Mouse (Mus musculus): ENCODE data around the gene Klhl23. TPM values are rescaled to one million over a fixed set of nuclear protein-coding genes. Genes with fewer than 3 reads are reported as not detected.

The Klhl23 gene
- polyA plus RNA-seq, 1 experiment from 2014 or later: 13.0 TPM

DNA sequence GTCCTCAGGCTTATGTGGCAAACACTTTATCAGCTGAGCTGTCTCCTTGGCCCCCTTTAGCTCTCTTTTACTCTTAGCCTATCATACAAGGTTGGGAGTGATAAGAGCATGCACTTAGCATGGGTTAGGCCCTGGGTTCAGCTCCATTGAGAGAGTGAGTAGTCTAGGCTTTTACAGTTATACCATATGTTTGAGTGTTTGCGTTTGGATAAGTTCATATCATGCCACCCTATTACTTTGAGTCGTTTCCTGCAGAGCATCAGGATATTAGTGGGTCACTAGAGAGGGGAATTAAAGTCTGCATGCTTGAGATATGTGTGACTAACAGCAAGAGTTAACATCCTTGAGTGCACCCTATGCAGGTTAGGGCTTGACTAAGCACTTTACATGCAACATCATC is 7.9 kb downstream of the Klhl23 start:
- in situ Hi-C loops (cut with MboI; ENCODE audit: low pct_unique_long_range_greater_than_20kb): no loop called here

DNA sequence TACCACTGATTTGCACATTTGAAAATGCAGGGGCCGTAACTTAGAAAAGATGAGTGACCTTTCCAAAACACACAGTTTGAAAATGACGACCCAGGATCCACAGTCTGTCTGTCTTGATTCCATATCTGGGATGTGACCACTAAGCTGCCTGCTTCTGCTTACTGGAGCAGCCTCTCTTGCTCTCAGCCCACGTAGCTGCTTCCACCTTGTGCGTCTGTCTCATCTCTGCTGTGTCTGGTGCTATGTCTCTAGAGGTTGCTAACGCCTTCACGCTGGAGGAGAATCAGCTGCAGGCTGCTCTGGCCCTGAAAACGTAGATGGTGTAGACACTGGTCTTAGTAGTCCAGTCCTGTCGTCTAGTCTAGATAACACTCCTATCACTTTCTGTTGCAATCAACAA is 8.4 kb downstream of the Klhl23 start:
- TF ChIP-seq CTCF (IDR thresholded peaks at IDR 0.05): no peak
- POLR2A ChIA-PET: no interaction called here
- H3K27me3 ChIP-seq: no peaks in the 10 kb centered on the region
- ATAC-seq: no peak
- CTCF ChIA-PET: no interaction called here
- no peak for DNase-seq (ENCODE audit: low read depth, low spot score)
- in situ Hi-C loops (cut with MboI; ENCODE audit: low pct_unique_long_range_greater_than_20kb): no loop called here

More for the DNA sequence above, 7.9 kb downstream of the Klhl23 start:
- no peak for DNase-seq (ENCODE audit: low read depth, low spot score)
- TF ChIP-seq CTCF (IDR thresholded peaks at IDR 0.05): no peak
- ChIA-PET POLR2A (no interaction called here), CTCF (no interaction called here)
- no peaks in the 10 kb centered on the region for H3K27me3 ChIP-seq
- no peak for ATAC-seq

DNA sequence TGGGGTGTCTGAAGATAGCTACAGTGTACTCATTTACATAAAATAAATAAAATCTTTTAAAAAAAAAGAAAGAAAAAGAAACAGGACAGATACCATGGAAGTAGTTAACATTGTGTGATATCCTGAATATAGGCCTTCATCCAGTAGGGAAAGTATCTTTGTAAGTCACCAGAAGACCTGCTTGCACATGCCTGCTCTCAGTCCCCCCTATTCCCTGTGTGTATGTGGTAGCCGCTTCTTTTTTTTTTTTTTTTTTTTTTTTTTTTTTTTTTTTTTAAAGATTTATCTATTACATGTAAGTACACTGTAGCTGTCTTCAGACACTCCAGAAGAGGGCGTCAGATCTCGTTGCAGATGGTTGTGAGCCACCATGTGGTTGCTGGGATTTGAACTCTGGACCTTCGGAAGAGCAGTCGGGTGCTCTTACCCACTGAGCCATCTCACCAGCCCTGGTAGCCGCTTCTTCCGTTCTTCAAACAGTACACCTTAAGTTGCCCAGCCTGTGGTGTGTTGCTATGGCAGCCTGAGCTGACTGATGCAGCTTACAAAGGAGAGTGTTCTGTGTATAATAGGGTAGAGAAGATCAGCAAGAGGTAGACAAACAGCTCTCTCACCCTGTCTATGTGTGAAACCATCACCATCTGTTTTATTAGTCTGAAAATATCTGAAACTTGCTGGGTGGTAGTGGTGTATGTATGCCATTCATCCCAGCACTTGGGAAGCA is 15.7 kb downstream of the Klhl23 start:
- no peak for DNase-seq (ENCODE audit: low read depth, low spot score)
- ChIA-PET POLR2A (interaction anchor here (0.6 kb wide), 1 partner anchor 150 kb away, joined by 5 read pairs; no protein-coding TSS in a partner anchor), CTCF (interaction anchor here (0.9 kb wide), 1 partner anchor 9 kb away, joined by 3 read pairs; no protein-coding TSS in a partner anchor)
- TF ChIP-seq CTCF (IDR thresholded peaks at IDR 0.05): no peak
- H3K27me3 ChIP-seq: no peaks in the 10 kb centered on the region
- in situ Hi-C loops (cut with MboI; ENCODE audit: low pct_unique_long_range_greater_than_20kb): no loop called here
- ATAC-seq: no peak

DNA sequence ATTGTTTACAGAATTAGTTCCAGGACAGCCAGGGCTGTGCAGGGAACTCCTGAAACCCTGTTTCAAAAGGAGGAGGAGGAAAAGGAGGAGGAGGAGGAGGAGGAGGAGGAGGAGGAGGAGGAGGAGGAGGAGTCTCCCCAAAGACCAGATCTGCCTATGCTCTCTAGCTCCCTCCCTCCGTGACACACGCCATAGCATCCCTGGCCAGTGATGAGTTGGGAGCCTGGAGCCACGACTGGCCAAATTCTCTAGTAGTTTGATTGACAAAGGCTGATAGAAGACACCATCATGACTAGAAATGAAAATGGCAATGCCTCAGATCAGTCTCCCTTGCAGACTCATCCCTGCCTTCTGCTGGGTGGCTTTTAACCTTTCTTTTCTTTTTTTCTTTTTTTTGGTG is 16.3 kb downstream of the Klhl23 start:
- ChIA-PET CTCF (no interaction called here), POLR2A (interaction anchor here (0.6 kb wide), 1 partner anchor 150 kb away, joined by 5 read pairs; no protein-coding TSS in a partner anchor)
- in situ Hi-C loops (cut with MboI; ENCODE audit: low pct_unique_long_range_greater_than_20kb): no loop called here
- no peaks in the 10 kb centered on the region for H3K27me3 ChIP-seq
- no peak for ATAC-seq
- DNase-seq (ENCODE audit: low read depth, low spot score): no peak
- no peak for TF ChIP-seq CTCF (IDR thresholded peaks at IDR 0.05)

DNA sequence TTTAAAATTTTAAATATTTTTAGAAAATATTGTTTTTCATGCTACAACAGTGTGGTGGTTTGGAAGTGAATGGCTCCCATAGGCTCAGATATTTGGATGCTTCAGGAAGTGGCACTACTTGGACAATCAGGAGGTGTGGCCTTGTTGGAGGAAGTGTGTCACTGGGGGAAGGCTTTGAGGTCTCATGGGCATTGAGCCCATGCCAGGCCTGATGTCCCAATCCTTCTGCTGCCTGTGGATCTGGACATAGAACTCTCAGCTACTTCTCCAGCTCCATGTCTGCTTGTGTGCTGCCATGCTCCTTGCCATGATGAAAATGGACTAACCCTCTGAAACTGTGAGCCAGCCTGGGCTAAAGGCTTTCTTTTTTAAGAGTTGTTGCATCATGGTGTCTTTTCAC is 17.0 kb downstream of the Klhl23 start:
- no peak for ATAC-seq
- ChIA-PET CTCF (no interaction called here), POLR2A (no interaction called here)
- in situ Hi-C loops (cut with MboI; ENCODE audit: low pct_unique_long_range_greater_than_20kb): no loop called here
- no peak for TF ChIP-seq CTCF (IDR thresholded peaks at IDR 0.05)
- H3K27me3 ChIP-seq: no peaks in the 10 kb centered on the region
- no peak for DNase-seq (ENCODE audit: low read depth, low spot score)

DNA sequence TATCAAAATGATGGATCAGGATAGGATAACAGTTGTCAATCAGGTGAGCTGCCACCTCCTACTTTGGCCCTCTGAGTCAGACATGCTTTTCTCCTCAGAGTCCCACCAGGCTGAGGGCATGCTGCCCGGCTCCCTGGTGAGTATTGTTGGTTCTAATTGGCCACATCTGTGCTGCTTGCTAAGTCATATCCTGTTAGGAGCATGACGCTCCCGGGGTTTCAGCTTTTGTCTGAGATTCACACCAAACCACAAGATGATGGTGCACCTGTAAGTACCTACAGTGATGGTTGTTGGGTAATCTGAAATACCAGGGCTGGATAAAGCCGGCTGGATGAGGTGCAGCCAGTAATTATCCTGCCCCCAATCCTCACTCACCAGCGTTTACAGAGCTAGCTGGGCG is 18.5 kb downstream of the Klhl23 start:
- CTCF ChIA-PET: no interaction called here
- ATAC-seq (no peak), DNase-seq (ENCODE audit: low read depth, low spot score) (no peak)
- POLR2A ChIA-PET: no interaction called here
- no peaks in the 10 kb centered on the region for H3K27me3 ChIP-seq
- no peak for TF ChIP-seq CTCF (IDR thresholded peaks at IDR 0.05)
- in situ Hi-C loops (cut with MboI; ENCODE audit: low pct_unique_long_range_greater_than_20kb): no loop called here

DNA sequence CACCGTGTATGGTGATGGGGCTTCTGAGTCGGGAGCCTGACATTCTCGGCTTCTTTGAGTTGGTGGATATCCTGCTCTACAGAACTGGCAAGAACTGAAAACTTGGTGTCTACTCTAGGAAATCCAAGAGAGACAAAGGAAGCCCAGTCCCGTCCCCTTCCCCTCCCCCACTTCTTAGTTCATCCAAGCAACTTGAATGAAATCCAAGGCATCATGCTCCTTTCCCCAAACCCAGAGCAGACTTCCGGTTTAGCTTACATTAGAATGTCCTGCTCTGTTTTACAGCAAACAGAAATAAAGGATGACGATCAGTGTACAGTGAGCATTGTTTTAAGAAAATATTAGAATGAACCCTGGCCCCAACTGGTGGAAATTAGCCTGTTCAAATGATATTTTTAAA is 27.5 kb downstream of the Klhl23 start:
- no peak for TF ChIP-seq CTCF (IDR thresholded peaks at IDR 0.05)
- ChIA-PET POLR2A (interaction anchor here (0.7 kb wide), 1 partner anchor 507 kb away, joined by 4 read pairs; no protein-coding TSS in a partner anchor), CTCF (no interaction called here)
- in situ Hi-C loops (cut with MboI; ENCODE audit: low pct_unique_long_range_greater_than_20kb): no loop called here
- DNase-seq (ENCODE audit: low read depth, low spot score) (no peak), ATAC-seq (no peak)
- H3K27me3 ChIP-seq: no peaks in the 10 kb centered on the region

DNA sequence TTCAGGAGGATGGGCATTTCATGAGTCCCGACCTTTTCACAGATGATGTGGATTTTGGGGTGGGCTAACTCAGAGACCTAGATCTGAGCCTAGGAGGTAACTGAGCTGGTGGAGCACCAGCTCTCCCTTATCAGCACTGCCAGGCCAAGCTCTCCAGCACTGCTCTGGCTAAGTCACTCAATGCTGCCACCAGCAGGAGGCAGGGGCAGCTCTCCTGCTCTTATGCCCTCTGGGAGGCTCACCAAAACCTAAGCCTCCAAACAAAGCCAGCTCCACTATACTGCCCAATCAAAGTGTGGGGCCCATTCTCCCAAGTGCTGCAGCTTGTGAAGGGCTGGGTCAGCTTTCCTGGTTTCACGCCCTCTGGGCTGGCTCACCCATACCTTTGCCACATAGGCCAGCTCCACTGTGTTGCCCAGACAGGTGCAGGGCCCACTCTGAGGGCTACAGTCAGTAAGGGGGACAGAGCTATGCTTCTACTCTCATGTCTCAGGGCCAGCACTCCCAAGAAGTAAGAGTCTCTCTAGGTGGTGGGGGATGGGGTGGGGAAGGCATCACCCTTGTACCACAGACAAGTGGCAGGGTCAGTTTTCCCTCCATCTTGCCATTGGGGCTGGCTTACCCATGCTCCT is 29.8 kb downstream of the Klhl23 start:
- no peak for ATAC-seq
- in situ Hi-C loops (cut with MboI; ENCODE audit: low pct_unique_long_range_greater_than_20kb): no loop called here

DNA sequence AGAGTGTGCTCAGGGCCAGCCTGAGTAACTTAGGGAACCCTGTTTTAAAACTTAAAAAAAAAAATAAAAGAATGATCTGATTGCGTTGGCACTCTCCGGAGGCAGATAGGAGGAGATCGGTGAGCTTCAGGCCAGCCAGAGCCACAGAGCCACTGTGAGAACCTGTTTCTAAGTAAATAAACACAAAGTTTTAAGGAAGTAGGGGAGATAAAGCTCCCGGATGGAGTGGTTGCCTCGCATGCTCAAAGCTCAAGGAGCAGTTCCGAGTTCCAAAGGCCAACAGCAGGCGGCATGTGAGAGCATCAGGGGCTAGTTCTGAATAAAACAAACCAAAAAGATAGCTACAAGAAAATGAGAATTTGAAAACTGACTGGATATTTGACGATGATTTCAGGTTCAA is 34.6 kb downstream of the Klhl23 start:
- no peak for ATAC-seq
- POLR2A ChIA-PET: no interaction called here
- DNase-seq (ENCODE audit: low read depth, low spot score): no peak
- TF ChIP-seq CTCF (IDR thresholded peaks at IDR 0.05): no peak
- peaks cover 3% of the 10 kb centered on the region for H3K27me3 ChIP-seq
- CTCF ChIA-PET: no interaction called here
- in situ Hi-C loops (cut with MboI; ENCODE audit: low pct_unique_long_range_greater_than_20kb): no loop called here

More for the DNA sequence above, 29.8 kb downstream of the Klhl23 start:
- H3K27me3 ChIP-seq: no peaks in the 10 kb centered on the region
- CTCF ChIA-PET: no interaction called here
- no peak for DNase-seq (ENCODE audit: low read depth, low spot score)
- no peak for TF ChIP-seq CTCF (IDR thresholded peaks at IDR 0.05)
- POLR2A ChIA-PET: no interaction called here

DNA sequence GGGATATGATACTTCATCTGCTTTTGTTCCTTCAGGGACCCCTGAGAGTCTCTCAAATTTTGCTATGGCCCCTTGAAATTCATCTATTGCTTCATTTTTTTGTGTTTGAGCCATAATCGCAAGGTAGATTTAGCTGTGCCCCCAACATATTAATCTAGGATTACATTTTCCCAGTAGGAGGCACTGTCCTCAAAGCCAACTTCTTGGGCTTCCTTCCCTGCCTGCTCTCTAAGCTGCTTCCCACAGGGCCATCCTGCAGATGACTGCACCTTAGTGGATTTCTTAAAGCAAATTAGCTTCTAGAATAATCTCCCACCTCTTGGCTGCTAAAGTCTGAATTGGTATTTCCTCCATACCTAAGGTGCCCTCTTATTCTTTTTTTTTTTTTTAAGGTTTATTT is 36.1 kb downstream of the Klhl23 start:
- ChIA-PET CTCF (no interaction called here), POLR2A (no interaction called here)
- in situ Hi-C loops (cut with MboI; ENCODE audit: low pct_unique_long_range_greater_than_20kb): no loop called here
- TF ChIP-seq CTCF (IDR thresholded peaks at IDR 0.05): peak; percentile 50
- ATAC-seq (no peak), DNase-seq (ENCODE audit: low read depth, low spot score) (no peak)
- H3K27me3 ChIP-seq: peaks cover 3% of the 10 kb centered on the region

DNA sequence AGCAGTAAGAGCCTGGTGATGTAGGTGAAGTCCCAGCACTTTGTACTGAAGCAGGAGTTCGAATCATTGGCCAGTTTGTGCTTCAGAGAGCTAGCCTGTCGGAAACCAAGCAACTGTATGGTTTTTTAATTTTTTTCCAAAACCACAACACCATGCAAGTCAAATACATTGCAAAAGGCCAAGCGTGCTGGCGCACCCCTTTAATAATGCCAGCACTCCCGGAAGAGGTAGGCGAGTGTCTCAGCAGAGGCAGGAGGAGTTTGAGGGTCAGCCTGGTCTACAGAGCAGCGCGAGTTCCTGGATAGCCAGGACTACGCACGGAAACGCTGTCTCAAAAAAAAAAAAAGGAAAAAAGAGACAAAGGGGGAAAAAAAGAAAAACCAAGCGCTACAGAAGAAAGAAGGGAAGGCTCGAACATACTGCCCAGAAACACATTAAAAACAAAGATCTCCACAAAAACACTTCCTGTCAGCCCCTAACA is 39.3 kb downstream of the Klhl23 start:
- in situ Hi-C loops (cut with MboI; ENCODE audit: low pct_unique_long_range_greater_than_20kb): no loop called here
- DNase-seq (ENCODE audit: low read depth, low spot score): no peak
- ChIA-PET POLR2A (no interaction called here), CTCF (no interaction called here)
- peaks cover 3% of the 10 kb centered on the region for H3K27me3 ChIP-seq
- no peak for ATAC-seq
- TF ChIP-seq CTCF (IDR thresholded peaks at IDR 0.05): no peak

Data from Patski (cell line).